Mouse (Mus musculus) testis, postnatal 14 days (tissue): ENCODE data around the gene Tnfsf12.
"Not testable (repeated sequence)": the region's sequence is repeated elsewhere in the genome, so short reads cannot be mapped to it uniquely, and the experiment has no call there.

Source experiments
- DNase-seq: peaks from one replicate; pipeline ENCODE4 v3.0.0; 2021; ENCODE audit warnings: low spot score

Gene Tnfsf12

GRCm38 (mm10) chr11:69695361-69696181 is at the start of gene Tnfsf12, which contains the start of gene Tnfsfm13:
Gene Tnfsf12, minus strand, starts transcription at chr11:69695849.
Gene Tnfsfm13, minus strand, starts transcription at chr11:69696098.
- DNase-seq: peak; percentile 59

GRCm38 (mm10) chr11:69731408-69731807 is 35.8 kb upstream of the Tnfsf12 start:
- not testable (repeated sequence) for DNase-seq

GRCm38 (mm10) chr11:69729063-69729462 is 33.4 kb upstream of the Tnfsf12 start:
- DNase-seq: peak; percentile 60

DNA sequence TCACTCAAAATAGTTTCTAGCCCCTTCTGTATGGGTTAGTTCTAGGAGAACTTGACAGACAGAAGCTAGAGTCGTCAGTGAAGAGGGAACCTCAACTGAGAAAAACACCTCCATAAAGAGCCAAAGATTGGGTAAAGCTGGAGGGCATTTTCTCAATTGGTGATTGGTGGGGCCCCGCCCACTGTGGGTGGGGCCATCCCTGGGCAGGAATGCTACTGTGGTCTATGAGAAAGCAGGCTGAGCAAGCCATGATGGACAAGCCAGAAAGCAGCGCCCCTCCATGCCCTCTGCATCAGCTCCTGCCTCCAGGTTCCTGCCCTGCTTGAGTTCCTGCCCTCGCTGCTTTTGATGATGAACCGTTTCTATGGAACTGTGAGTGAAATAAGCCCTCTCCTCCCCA is 30.3 kb upstream of the Tnfsf12 start:
- no peak for DNase-seq

- DNase-seq: no peak
Observed at GRCm38 (mm10) chr11:69723074-69723473, 27.4 kb upstream of the Tnfsf12 start.

- no peak for DNase-seq
Observed at GRCm38 (mm10) chr11:69720852-69721251, 25.2 kb upstream of the Tnfsf12 start.

DNA sequence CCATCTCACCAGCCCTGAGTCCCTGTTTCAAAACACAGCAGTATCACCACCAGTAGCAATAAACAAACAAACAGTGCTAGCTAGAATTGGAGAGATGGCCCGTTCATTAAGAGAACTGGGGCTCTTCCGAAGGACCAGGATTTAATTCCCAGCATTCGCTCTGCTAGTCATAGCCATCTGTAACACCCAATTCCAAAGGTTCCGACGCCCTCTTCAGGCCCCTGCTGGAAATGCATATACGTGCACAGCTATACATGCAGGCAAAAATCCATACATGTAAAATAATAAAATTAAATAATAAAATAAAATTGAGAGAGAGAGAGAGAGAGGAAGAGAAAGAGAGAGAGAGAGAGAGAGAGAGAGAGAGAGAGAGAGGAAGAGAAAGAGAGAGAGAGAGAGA is 23.8 kb upstream of the Tnfsf12 start:
- DNase-seq: peak; percentile 50

GRCm38 (mm10) chr11:69718661-69719060 is 23.0 kb upstream of the Tnfsf12 start:
- no peak for DNase-seq

- DNase-seq: no peak
Observed at GRCm38 (mm10) chr11:69716953-69717352, 21.3 kb upstream of the Tnfsf12 start.

DNA sequence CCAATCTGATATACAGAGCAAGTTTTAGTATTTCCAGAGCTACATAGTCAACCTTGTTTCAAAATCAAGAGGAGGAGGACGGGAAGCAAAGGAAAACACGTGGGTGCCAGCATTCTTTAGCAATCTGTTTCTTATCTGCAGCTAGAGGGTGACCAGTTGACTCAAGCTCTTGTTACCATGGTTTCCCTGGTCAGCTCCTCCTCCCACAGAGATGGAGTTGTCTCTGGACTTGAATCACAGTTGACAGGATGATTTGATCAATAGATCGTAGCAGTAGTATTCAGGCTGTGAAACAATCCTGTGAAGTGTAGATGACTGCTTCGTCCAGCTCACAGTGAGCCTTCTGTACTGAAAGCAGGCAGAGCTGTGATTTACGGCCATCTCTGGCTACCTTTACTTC is 20.3 kb upstream of the Tnfsf12 start:
- DNase-seq: peak; percentile 78

DNA sequence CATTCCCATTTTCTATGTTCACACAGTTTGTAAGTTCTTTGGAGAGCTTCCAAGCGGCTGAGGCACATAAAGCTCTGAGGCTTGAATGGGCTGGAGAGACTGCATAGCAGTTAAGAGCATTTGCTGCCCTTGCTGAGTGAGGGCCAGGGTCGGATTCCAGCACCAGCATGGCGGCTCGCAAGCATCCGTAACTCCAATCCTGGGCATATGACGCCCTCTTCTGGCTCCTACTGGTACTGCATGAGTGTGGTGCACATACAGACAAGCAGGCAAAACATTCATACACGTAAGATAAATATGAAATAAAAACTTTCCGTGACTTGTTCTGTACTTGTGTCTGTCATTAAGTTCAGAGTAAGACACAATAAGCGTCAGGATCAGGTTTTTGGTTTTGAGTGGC is 19.8 kb upstream of the Tnfsf12 start:
- DNase-seq: peak; percentile 84

GRCm38 (mm10) chr11:69714636-69715329 is 19.1 kb upstream of the Tnfsf12 start:
- DNase-seq: no peak

DNA sequence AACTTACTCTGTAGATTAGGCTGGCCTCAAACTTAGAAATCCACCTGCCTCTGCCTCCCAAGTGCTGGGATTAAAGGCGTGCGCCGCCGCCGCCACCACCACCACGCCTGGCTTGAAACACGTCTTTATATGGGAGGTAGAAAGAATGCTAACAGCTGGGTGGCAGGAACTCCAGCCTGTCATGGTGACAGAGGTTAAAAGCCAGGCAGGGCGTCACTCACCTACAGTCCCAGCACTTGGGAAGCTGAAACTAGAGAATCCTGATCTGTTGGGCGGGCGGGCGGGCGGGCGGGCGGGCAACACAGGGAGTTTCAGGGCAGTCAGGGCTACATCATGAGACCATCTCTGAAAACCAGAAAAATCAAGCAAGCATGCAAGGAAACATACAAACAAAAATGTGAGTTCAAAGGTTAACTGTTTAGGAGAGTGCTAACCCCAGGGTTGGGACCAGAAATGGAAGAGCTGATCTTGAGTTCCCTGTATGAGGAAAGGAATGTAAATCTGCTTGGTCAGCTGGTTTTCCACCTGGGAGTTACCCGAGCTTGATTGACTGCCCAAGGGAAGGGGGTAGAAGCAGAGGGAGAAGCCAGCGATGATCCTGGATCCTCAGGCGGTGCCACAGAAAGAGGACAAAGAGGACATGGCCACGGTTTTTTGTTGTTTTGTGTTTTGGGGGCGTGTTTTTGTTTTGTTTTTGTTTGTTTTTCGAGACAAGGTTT is 17.5 kb upstream of the Tnfsf12 start:
- no peak for DNase-seq

DNA sequence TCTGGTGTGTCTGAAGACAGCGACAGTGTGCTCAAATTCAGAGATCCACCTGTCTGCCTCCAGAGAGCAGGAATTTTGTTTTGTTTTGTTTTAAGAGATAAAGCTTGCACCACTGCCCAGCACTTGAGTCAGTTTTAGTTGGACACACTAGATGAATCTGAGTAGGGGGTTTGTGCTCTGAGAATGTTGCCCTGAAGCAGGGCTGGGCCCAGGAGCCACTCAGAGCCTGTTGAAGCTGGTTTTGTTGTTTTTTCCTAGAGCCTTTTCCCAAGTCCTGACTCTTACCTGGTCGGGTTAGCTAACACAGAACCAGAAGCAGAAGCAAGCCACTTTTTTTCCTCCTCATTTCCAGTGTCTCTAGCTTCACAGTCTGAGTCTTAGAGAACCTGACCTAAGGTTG is 15.4 kb upstream of the Tnfsf12 start:
- DNase-seq: no peak

DNA sequence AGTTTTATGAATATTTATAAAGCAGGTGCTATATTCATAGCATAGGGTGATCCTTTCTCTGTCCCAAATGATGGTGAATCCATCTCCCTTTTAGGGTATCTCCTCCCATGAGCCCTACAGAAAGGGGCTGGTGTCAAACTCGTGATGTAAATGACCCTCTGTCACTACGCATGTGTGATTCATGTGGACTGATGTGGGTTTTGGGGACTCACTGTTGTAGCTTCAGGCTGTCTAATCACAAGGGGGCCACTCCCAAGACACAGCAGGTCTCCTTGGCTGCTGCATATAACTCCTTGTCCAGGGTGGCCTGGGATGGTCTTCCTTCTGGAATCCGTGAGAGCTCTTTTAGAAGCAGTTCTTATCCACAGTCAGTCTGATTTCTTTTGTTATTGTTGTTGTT is 14.8 kb upstream of the Tnfsf12 start:
- no peak for DNase-seq

DNA sequence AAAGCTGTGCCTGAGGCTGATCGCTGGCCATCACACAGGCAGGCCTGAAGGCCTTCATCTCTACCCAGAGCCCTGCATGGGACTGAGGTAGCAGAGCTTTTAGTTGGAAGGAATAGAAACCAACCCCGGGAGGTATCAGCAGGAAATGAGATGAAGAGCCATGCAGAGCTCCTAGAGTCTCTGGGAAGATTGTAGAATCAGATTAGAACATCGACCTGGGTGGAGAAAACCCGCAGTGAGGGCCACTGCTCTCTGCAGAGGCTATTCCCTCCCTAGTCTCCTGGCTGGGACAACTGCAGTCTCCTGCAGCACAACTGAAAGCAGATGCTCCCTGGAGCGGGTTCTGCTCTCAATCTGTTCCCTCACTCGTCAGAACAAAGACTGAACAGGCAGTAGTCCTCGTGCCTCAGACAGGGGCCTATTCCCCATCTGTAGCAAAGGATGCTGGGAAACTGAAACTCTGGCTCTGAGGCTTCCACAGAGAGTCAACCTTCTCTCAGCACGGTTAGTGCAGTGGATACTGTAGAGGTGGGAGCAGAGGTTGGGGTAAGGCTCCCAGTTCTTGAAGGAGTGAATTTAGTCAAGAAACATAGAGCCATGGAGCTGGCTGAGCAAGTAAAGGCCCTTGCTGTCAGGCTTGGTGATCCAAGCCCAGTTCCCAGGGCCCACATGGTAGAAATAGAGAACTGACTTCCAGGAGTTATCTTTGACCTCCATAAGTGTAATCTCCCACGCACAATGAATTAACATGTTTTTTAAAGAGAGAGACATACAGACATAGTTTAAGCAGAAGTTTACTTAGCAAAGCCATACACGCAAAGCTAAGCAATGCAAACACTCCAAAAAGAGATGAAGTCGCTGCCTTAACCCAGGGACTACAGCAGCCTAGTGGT is 14.2 kb upstream of the Tnfsf12 start:
- no peak for DNase-seq

- no peak for DNase-seq
Observed at GRCm38 (mm10) chr11:69708614-69709265, 13.1 kb upstream of the Tnfsf12 start.

- DNase-seq: no peak
Observed at GRCm38 (mm10) chr11:69707873-69708381, 12.3 kb upstream of the Tnfsf12 start.

DNA sequence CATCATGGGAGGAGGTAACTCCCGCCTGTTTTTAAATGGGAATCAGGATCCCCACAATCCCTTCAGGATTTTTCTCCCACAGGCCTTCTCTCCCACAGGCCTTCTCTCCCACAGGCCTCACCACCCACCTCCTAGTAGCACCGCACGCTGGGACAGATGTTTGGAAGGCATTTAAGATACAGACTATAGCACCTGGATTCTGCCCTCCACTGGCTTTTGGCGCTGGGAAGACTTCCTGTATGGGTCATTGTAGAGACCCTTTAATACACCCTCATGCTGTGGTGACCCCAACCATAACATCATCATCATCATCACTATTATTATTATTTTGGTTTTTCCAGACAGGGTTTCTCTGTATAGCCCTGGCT is 11.8 kb upstream of the Tnfsf12 start:
- no peak for DNase-seq

DNA sequence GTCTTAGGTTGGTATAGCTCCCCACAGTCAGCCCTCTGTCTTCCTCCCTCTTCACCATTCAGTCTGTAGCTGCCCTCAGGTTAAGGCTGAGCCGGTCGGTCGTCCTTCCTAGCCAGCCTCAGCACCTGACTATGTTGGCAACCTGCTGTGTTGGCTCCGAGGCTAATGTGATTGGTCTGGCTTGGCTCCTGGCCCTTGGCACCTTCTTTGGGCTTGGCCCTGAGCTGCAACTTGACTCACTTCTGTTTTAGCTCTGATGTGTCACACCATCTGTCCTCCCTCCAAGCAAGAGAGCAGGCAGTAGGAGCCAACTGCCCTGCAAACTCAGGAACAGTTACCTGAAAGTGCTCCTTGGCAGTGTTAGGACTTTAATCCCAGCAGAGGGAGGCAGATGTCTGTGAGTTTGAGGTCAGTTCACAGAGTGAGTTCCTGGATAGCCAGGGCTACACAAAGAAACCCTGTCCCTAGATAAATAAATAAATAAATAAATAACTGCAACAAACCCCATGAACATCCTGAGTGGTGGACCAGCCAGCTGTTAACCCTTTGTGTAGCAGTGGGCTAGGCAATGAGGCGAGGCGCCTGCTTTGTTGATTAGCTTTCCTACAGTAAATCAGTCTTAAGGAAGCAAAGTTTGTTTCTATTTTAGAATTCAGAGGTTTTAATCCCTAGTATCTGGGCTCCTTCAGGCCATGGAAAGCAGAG is 11.3 kb upstream of the Tnfsf12 start:
- peak; percentile 61 for DNase-seq
